Mouse (Mus musculus) CD4-positive, CD25-positive, alpha-beta regulatory T cell, adult 2 months (primary cell): ENCODE results near the gene Pax5.

Source experiments
- DNase-seq: peaks from one replicate; pipeline ENCODE4 v3.0.0-alpha.2; 2012; ENCODE audit warnings: low read depth, low spot score

Pax5 gene

GRCm38 (mm10) chr4:44668172-44668571, 42.1 kb downstream of the Pax5 start:
- DNase-seq: no peak

GRCm38 (mm10) chr4:44667369-44667768, 42.9 kb downstream of the Pax5 start:
- DNase-seq: no peak

GRCm38 (mm10) chr4:44664767-44665056, 45.6 kb downstream of the Pax5 start:
- no peak for DNase-seq

GRCm38 (mm10) chr4:44664004-44664766, 46.1 kb downstream of the Pax5 start:
- no peak for DNase-seq

- DNase-seq: no peak
Measured at GRCm38 (mm10) chr4:44663489-44663888, 46.8 kb downstream of the Pax5 start.

GRCm38 (mm10) chr4:44645181-44645580, 65.1 kb downstream of the Pax5 start:
- no peak for DNase-seq

GRCm38 (mm10) chr4:44641831-44642587, 68.3 kb downstream of the Pax5 start:
- no peak for DNase-seq

- DNase-seq: peak; percentile 4
Measured at GRCm38 (mm10) chr4:44635618-44636017, 74.7 kb downstream of the Pax5 start.

- DNase-seq: no peak
Measured at GRCm38 (mm10) chr4:44633694-44634524, 76.4 kb downstream of the Pax5 start.

GRCm38 (mm10) chr4:44630059-44630458, 80.2 kb downstream of the Pax5 start:
- no peak for DNase-seq

- no peak for DNase-seq
Measured at GRCm38 (mm10) chr4:44627890-44628289, 82.4 kb downstream of the Pax5 start.

- no peak for DNase-seq
Measured at GRCm38 (mm10) chr4:44625108-44625424, 85.2 kb downstream of the Pax5 start.

GRCm38 (mm10) chr4:44624232-44625107, 85.8 kb downstream of the Pax5 start:
- peak; percentile 47 for DNase-seq

GRCm38 (mm10) chr4:44623435-44623727, 86.9 kb downstream of the Pax5 start:
- DNase-seq: no peak

GRCm38 (mm10) chr4:44622682-44623434, 87.4 kb downstream of the Pax5 start:
- DNase-seq: no peak

- DNase-seq: no peak
Measured at GRCm38 (mm10) chr4:44620241-44620640, 90.0 kb downstream of the Pax5 start.

GRCm38 (mm10) chr4:44614066-44614667, 96.1 kb downstream of the Pax5 start:
- DNase-seq: no peak

- no peak for DNase-seq
Measured at GRCm38 (mm10) chr4:44612392-44612791, 97.9 kb downstream of the Pax5 start.

GRCm38 (mm10) chr4:44605453-44605852, 104.8 kb downstream of the Pax5 start:
- DNase-seq: no peak

- DNase-seq: no peak
Measured at GRCm38 (mm10) chr4:44602257-44602801, 108.0 kb downstream of the Pax5 start.
